Mouse (Mus musculus) spleen, adult 2 months (tissue): ENCODE data around the gene Atg2b.

Experiments
- CTCF ChIP-seq: fragments of 200-500 bp; IDR thresholded peaks from 2 replicates; pipeline ENCODE4 v1.5.1; 2011; ENCODE audit warnings: mild to moderate bottlenecking, inconsistent platforms; ENCODE audit not compliant: insufficient read depth, insufficient read length, insufficient replicate concordance; ENCODE audit errors: extremely low read depth
- POLR2A ChIP-seq: fragments of 200-500 bp; IDR thresholded peaks from 2 replicates; pipeline ENCODE4 v1.6.1; 2011; ENCODE audit warnings: low read depth, low read length, inconsistent platforms

GRCm38 (mm10) chr12:105705799-105706487, 20.9 kb upstream of the Atg2b start, which contains the start of gene Ak7:
- TF ChIP-seq CTCF (no peak), POLR2A (no peak)
